Mouse (Mus musculus) liver, embryonic 14.5 days (tissue): Measurements from ENCODE around the gene Strada.

ENCODE experiments used
- CTCF ChIP-seq: IDR thresholded peaks from 2 replicates; pipeline ENCODE4 v1.5.1; 2016; ENCODE audit warnings: antibody characterized with exemption, low read depth, control low read depth
- EP300 ChIP-seq: IDR thresholded peaks from 2 replicates; pipeline ENCODE4 v1.6.1; 2016; ENCODE audit warnings: antibody characterized with exemption, low read depth

GRCm38 (mm10) chr11:106158930-106159215 is 43.1 kb downstream of the Strada start:
- TF ChIP-seq EP300: no peak
- TF ChIP-seq CTCF: no peak
